Mouse (Mus musculus): Measurements from ENCODE around the gene Rpusd4. TPM values are rescaled to one million over a fixed set of nuclear protein-coding genes. Genes with fewer than 3 reads are reported as not detected.

Gene Rpusd4
- polyA plus RNA-seq, 1 experiment, result 11.7 TPM

DNA sequence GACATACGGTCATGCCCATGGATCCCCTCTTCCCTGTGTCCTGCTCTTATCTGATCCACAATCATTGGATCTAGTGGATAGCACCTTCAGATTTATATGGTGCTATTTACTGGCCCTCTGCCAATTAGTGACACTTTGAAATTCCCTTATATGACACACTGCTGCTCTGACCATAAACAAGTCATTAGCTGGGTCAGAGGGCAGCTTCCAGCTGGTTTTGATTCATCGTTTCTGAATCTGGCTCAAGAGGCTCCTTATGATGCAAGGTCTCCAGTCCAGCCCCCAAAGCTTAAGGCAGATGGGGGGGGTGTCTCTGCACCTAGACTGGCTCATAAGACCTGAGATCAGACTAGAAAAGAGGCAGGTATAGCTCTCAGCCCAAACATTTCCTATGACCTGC is 56.9 kb downstream of the Rpusd4 start:
- H3K4me3 ChIP-seq (replicated peaks; ENCODE audit: insufficient read depth, low read depth, low read length), result no peak overlapping the region
- DNase-seq, result no peak
- H3K4me1 ChIP-seq (ENCODE audit: control insufficient read depth, insufficient read depth, low read length), result peaks cover under 1% of the 10 kb centered on the region; the same call in 1 of the 2 replicates
- 76% methylated on average over 2 of the region's 2 CpGs for WGBS
- TF ChIP-seq CTCF (IDR thresholded peaks at IDR 0.05; ENCODE audit: borderline replicate concordance, insufficient read depth, low read depth, low read length) (no peak), POLR2A (IDR thresholded peaks at IDR 0.05; ENCODE audit: borderline replicate concordance, insufficient read depth, low read length) (no peak)
- H3K27ac ChIP-seq (ENCODE audit: insufficient read depth, low read length), result no peak overlapping the region
- H3K27me3 ChIP-seq (ENCODE audit: control insufficient read depth, insufficient read depth, low read length), result no peaks in the 10 kb centered on the region; the same call in 1 of the 2 replicates

DNA sequence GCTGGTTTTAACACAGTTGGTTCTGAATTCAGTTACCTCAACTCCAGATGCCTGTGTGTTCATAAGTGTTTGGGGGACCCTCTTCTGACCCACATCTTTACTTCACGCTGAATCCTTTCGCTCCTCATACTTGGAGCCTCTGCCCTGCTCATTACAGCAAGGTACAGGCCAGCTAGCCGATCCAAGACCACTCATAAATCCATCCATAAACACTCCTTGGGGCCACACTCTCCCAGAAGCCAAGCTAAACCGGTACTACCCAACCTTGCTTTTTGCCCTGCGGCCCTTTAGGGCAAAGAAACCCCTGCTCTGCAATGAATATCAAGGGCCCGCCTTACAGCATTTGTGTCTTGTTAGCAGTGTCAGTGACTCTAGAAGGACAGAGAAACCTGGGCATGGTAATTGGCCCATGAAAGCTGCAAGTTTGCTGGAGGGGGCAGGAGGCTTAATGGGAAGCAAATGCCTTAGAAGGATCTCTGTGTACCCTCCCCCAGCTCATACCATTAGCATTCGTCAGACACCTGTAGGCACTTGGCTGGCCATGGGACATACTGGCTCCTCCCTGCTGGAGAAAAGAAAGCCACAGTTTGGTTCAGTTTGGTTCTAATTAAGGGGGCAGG is 59.1 kb downstream of the Rpusd4 start:
- no peaks in the 10 kb centered on the region; the same call in 1 of the 2 replicates for H3K27me3 ChIP-seq (ENCODE audit: control insufficient read depth, insufficient read depth, low read length)
- TF ChIP-seq POLR2A (IDR thresholded peaks at IDR 0.05; ENCODE audit: borderline replicate concordance, insufficient read depth, low read length) (no peak), CTCF (IDR thresholded peaks at IDR 0.05; ENCODE audit: borderline replicate concordance, insufficient read depth, low read depth, low read length) (no peak)
- WGBS, result 92% methylated on average over 7 of the region's 7 CpGs
- no peak overlapping the region for H3K4me3 ChIP-seq (replicated peaks; ENCODE audit: insufficient read depth, low read depth, low read length)
- H3K27ac ChIP-seq (ENCODE audit: insufficient read depth, low read length), result no peak overlapping the region
- H3K4me1 ChIP-seq (ENCODE audit: control insufficient read depth, insufficient read depth, low read length), result peaks cover 22% of the 10 kb centered on the region
- no peak for DNase-seq

Other genes starting within 250 kb of the Rpusd4 start
- 12.7 and 14.5 TPM in 2 replicates for gene St3gal4, start 148.6 kb upstream of the Rpusd4 start, polyA plus RNA-seq (2012; rRNA removed)
- gene Dcps, start 91.8 kb upstream of the Rpusd4 start, polyA plus RNA-seq (2012; rRNA removed), result 30.2 and 32.2 TPM in 2 replicates
- 63.8 TPM in 2 replicates for gene Srpr, start 67.7 kb upstream of the Rpusd4 start, polyA plus RNA-seq (2012; rRNA removed)
- 2.7 and 2.8 TPM in 2 replicates for gene Tirap, start 67.6 kb upstream of the Rpusd4 start, polyA plus RNA-seq (2012; rRNA removed)
- gene Foxred1, start 56.8 kb upstream of the Rpusd4 start, polyA plus RNA-seq (2012; rRNA removed), result 54.6 and 55.1 TPM in 2 replicates
- gene Fam118b, start 60 bp upstream of the Rpusd4 start, polyA plus RNA-seq (2012; rRNA removed), result 23.3 and 23.4 TPM in 2 replicates
- gene Cdon, start 153.3 kb downstream of the Rpusd4 start, polyA plus RNA-seq (2012; rRNA removed), result 13.2 and 15.6 TPM in 2 replicates